Mouse (Mus musculus): Measurements from ENCODE around the gene Cacna1b.

Gene Cacna1b

GRCm38 (mm10) chr2:24719645-24720379 is 43.1 kb downstream of the Cacna1b start:
- intact Hi-C loops (cut with DNase I), result no loop called here

- intact Hi-C loops (cut with DNase I), result no loop called here
These were observed 44.0 kb downstream of the Cacna1b start for GRCm38 (mm10) chr2:24718906-24719305.

- intact Hi-C loops (cut with DNase I), result no loop called here
These were observed 45.0 kb downstream of the Cacna1b start for GRCm38 (mm10) chr2:24717963-24718362.

- intact Hi-C loops (cut with DNase I), result no loop called here
These were observed 45.5 kb downstream of the Cacna1b start for GRCm38 (mm10) chr2:24717461-24717860.

- intact Hi-C loops (cut with DNase I), result no loop called here
These were observed 57.0 kb downstream of the Cacna1b start for GRCm38 (mm10) chr2:24705929-24706328.

GRCm38 (mm10) chr2:24702208-24702957 is 60.6 kb downstream of the Cacna1b start:
- intact Hi-C loops (cut with DNase I), result no loop called here

GRCm38 (mm10) chr2:24697281-24697980 is 65.5 kb downstream of the Cacna1b start:
- intact Hi-C loops (cut with DNase I), result no loop called here

- intact Hi-C loops (cut with DNase I), result no loop called here
These were observed 70.6 kb downstream of the Cacna1b start for GRCm38 (mm10) chr2:24692371-24692770.

- intact Hi-C loops (cut with DNase I), result no loop called here
These were observed 72.6 kb downstream of the Cacna1b start for GRCm38 (mm10) chr2:24690356-24690755.

- intact Hi-C loops (cut with DNase I), result no loop called here
These were observed 77.6 kb downstream of the Cacna1b start for GRCm38 (mm10) chr2:24685347-24685746.

- intact Hi-C loops (cut with DNase I), result no loop called here
These were observed 78.2 kb downstream of the Cacna1b start for GRCm38 (mm10) chr2:24684796-24685195.

GRCm38 (mm10) chr2:24683266-24683665 is 79.7 kb downstream of the Cacna1b start:
- intact Hi-C loops (cut with DNase I), result no loop called here

- intact Hi-C loops (cut with DNase I), result no loop called here
These were observed 82.2 kb downstream of the Cacna1b start for GRCm38 (mm10) chr2:24680731-24681130.

- intact Hi-C loops (cut with DNase I), result no loop called here
These were observed 82.8 kb downstream of the Cacna1b start for GRCm38 (mm10) chr2:24680176-24680575.

- intact Hi-C loops (cut with DNase I), result no loop called here
These were observed 83.8 kb downstream of the Cacna1b start for GRCm38 (mm10) chr2:24679012-24679651.

GRCm38 (mm10) chr2:24678538-24678937 is 84.4 kb downstream of the Cacna1b start:
- intact Hi-C loops (cut with DNase I), result no loop called here

GRCm38 (mm10) chr2:24678110-24678509 is 84.8 kb downstream of the Cacna1b start:
- intact Hi-C loops (cut with DNase I), result no loop called here

- intact Hi-C loops (cut with DNase I), result no loop called here
These were observed 85.3 kb downstream of the Cacna1b start for GRCm38 (mm10) chr2:24677629-24678028.

- intact Hi-C loops (cut with DNase I), result no loop called here
These were observed 88.4 kb downstream of the Cacna1b start for GRCm38 (mm10) chr2:24674432-24675006.

GRCm38 (mm10) chr2:24668598-24668997 is 94.4 kb downstream of the Cacna1b start:
- intact Hi-C loops (cut with DNase I), result no loop called here

- intact Hi-C loops (cut with DNase I), result no loop called here
These were observed 98.2 kb downstream of the Cacna1b start for GRCm38 (mm10) chr2:24664678-24665257.

All from adrenal gland (tissue).